Mouse (Mus musculus) forebrain, postnatal 0 days (tissue): ENCODE data around the gene Sec11a. TPM values are rescaled to one million over a fixed set of nuclear protein-coding genes. Genes with fewer than 3 reads are reported as not detected.

Experiments used
- ATAC-seq: fragments of 200-750 bp; cut with Nextera tagmentation; 2 replicates; pipeline ENCODE4 v1.8.0; 2017; ENCODE audit warnings: mild to moderate bottlenecking, moderate library complexity
- DNase-seq: peaks from one replicate; pipeline ENCODE4 v3.0.0-alpha.2; 2015
- H3K27ac ChIP-seq: fragments of 300-500 bp; sonication (generic); 2 replicates; pipeline ENCODE4 v1.5.1; 2014; ENCODE audit warnings: low read depth, mild to moderate bottlenecking, antibody characterized with exemption, low read length, moderate library complexity, mixed read lengths
- H3K27me3 ChIP-seq: fragments of 300-500 bp; sonication (generic); 2 replicates; pipeline ENCODE4 v1.6.1; 2014; ENCODE audit warnings: mild to moderate bottlenecking, low read length, mixed read lengths; ENCODE audit not compliant: insufficient read depth
- H3K36me3 ChIP-seq: fragments of 300-500 bp; sonication (generic); 2 replicates; pipeline ENCODE4 v1.6.1; 2014; ENCODE audit warnings: mild to moderate bottlenecking, moderate library complexity; ENCODE audit not compliant: insufficient read depth
- H3K4me1 ChIP-seq: fragments of 300-500 bp; sonication (generic); 2 replicates; pipeline ENCODE4 v1.6.1; 2014; ENCODE audit warnings: antibody characterized with exemption; ENCODE audit not compliant: insufficient read depth
- H3K4me2 ChIP-seq: fragments of 300-500 bp; sonication (generic); 2 replicates; pipeline ENCODE4 v1.6.1; 2014; ENCODE audit warnings: low read depth, mild to moderate bottlenecking, moderate library complexity
- H3K4me3 ChIP-seq: fragments of 300-500 bp; sonication (generic); 2 replicates; pipeline ENCODE4 v1.5.1; 2014; ENCODE audit warnings: low read depth, low read length, mixed read lengths
- H3K9ac ChIP-seq: fragments of 300-500 bp; sonication (generic); 2 replicates; pipeline ENCODE4 v1.6.1; 2014; ENCODE audit warnings: mild to moderate bottlenecking
- H3K9me3 ChIP-seq: fragments of 300-500 bp; sonication (generic); 2 replicates; pipeline ENCODE4 v1.6.1; 2016; ENCODE audit warnings: low read length
- CTCF ChIP-seq: sonication (generic); IDR thresholded peaks from 2 replicates; pipeline ENCODE4 v1.5.1; 2016; ENCODE audit warnings: antibody characterized with exemption, control low read depth, low read depth
- WGBS: fragments of 180-500 bp; shearing (Covaris S2); extraction: QIAGEN DNeasy Blood & Tissue Kit; methylation state at CpG from one replicate; pipeline ENCODE4 v1.1.7; 2014; 5-methylcytosine and 5-hydroxymethylcytosine counted together
- polyA plus RNA-seq: library from polyadenylated mRNA; unstranded; fragments of >200 nt; fragmentation: Nextera tagmentation; extraction: Ambion mirVana; gene quantifications from 2 replicates; pipeline ENCODE4 v1.2.1, GENCODE M21; 2015
- total RNA-seq: library from RNA; depleted of rRNA; stranded (reverse); fragments of >200 nt; gene quantifications from 2 replicates; pipeline ENCODE4 v1.2.3, GENCODE M21; 2014

Gene Sec11a
- total and polyA plus RNA-seq, 2 experiments from 2014 or later, result 72.5 to 133 TPM

DNA sequence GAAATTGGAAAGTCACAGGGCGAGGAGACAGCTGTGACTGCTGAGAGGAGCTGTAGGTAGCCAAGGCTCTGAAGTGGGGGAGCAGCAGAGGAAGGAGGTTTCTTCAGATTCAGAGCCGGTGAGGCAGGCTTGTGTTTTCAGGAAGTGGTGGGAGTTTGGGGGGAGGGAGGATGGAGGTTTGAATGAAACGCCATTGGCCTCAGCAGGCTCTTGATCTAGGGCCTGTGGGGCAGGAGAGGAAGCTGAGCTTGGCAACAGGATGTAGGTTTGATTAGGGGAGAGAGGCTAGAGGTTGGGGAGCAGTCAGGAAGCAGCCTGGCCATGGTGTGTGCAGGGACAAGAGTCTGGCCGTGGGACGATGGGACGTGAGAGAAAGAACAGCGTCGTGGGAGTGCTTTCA is 82.7 kb downstream of the Sec11a start:
- Histone ChIP-seq H3K4me2 (no peak overlapping the region), H3K9me3 (no peaks in the 10 kb centered on the region), H3K27me3 (no peaks in the 10 kb centered on the region), H3K27ac (no peak overlapping the region), H3K4me3 (no peak overlapping the region), H3K9ac (no peak overlapping the region), H3K4me1 (peaks cover 22% of the 10 kb centered on the region), H3K36me3 (peaks cover 52% of the 10 kb centered on the region)
- ATAC-seq (no peak), DNase-seq (no peak)
- TF ChIP-seq CTCF, result no peak
- WGBS, result 84% methylated on average over 8 of the region's 8 CpGs

DNA sequence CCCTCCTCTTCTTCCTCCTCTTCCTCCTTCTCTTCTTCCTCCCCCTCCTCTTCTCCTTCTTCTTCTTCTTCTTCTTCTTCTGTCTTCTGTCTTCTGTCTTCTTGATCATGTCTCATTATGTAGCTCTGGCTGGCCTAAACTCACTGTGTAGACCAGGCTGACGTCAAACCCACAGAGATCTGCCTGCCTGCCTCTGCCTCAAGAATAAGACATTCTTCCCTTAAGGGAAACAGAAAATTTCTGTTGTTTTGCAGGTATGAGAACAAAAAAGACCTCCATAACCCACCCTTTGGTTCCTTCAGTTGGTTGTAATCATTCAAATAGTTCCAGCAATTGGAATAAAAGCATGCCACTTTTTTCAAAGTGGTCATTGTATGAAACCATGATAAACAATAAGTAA is 83.4 kb downstream of the Sec11a start:
- no peak overlapping the region for H3K9ac ChIP-seq
- peaks cover 47% of the 10 kb centered on the region for H3K36me3 ChIP-seq
- no peak for TF ChIP-seq CTCF
- no peaks in the 10 kb centered on the region for H3K27me3 ChIP-seq
- no peaks in the 10 kb centered on the region for H3K9me3 ChIP-seq
- no peak for DNase-seq
- 77% methylated on average over 1 of the region's 1 CpGs for WGBS
- no peak for ATAC-seq
- H3K4me3 ChIP-seq, result no peak overlapping the region
- no peak overlapping the region for H3K27ac ChIP-seq
- no peak overlapping the region for H3K4me2 ChIP-seq
- peaks cover 22% of the 10 kb centered on the region for H3K4me1 ChIP-seq

DNA sequence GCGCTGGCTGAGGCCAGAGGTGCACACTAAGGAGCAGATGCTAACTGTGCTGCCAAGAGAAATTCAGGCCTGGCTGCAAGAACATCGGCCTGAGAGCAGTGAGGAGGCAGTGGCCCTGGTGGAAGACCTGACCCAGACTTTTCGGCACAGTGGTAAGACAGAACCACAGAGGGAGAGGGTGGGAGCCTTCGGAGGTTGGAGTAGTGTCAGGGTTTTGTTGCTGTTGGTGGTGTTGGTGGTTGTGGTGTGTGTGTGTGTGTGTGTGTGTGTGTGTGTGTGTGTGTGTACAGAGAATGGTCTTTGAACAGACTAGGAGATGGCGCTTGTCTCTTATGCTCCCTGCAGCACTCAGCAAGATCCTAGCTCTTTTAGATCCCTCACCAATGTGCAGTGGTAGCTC is 84.1 kb downstream of the Sec11a start:
- no peaks in the 10 kb centered on the region for H3K9me3 ChIP-seq
- no peak for TF ChIP-seq CTCF
- peak overlapping the region; percentile 24 for H3K4me2 ChIP-seq
- no peak for ATAC-seq
- no peaks in the 10 kb centered on the region for H3K27me3 ChIP-seq
- H3K4me1 ChIP-seq, result peaks cover 22% of the 10 kb centered on the region
- no peak overlapping the region for H3K27ac ChIP-seq
- no peak overlapping the region for H3K4me3 ChIP-seq
- WGBS, result 77% methylated on average over 5 of the region's 5 CpGs
- peaks cover 41% of the 10 kb centered on the region for H3K36me3 ChIP-seq
- DNase-seq, result no peak
- no peak overlapping the region for H3K9ac ChIP-seq

DNA sequence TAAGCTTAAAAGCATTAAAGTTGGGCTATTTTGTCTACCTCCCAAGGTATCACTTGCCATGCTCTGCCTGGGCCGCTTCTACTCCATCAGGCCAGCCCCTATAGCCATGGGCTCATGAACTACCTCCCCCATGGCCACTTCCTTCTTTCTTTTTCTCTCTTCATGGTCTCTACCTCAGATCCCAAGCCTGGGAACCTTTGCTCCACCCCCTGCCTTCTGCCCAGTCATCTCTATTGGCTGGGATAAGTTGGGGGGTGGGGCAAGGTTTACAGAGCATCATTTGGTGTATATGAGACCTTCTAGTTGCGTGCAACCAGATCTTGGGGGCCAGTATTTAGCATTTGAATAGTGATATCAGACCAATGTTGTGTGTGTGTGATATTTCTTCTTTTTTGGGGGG is 85.1 kb downstream of the Sec11a start:
- Histone ChIP-seq H3K27me3 (no peaks in the 10 kb centered on the region), H3K4me2 (peak overlapping the region; percentile 72), H3K4me1 (peaks cover 22% of the 10 kb centered on the region), H3K9me3 (no peaks in the 10 kb centered on the region), H3K36me3 (peaks cover 31% of the 10 kb centered on the region), H3K9ac (no peak overlapping the region), H3K4me3 (no peak overlapping the region), H3K27ac (no peak overlapping the region)
- WGBS, result 80% methylated on average over 2 of the region's 2 CpGs
- no peak for ATAC-seq
- no peak for DNase-seq
- no peak for TF ChIP-seq CTCF

DNA sequence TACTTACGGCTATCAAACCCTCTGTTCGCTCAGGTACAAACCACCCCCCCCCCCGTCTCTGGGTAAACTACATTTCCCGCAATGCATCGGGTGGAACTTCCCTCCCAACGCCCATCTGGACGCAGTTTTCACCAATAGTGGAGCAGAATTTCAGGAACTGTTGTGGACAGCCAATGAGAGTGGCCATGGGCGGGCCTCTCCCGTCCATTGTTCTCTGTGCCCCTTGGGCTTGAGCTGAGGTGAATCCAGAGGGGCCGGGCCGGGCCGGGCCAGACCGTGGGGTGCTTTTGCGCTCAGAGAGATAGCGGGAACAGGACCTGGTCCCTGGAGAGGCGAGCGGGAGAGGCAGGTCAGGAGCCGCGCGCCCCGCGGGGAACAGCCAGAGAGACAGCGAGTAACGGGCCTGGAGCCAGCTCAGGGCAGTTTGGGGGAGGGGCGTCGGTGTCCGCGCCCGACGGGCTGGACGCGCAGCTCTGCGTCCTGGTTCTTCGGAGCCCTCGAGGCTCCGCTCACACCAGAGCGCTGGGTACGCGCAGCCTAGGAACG is 86.8 kb downstream of the Sec11a start, which contains the start of gene Zscan2:
Zscan2 (plus strand) TSS at position 192 of the 546 bp plus-strand sequence.
- Histone ChIP-seq H3K4me1 (peaks cover 22% of the 10 kb centered on the region), H3K9me3 (no peaks in the 10 kb centered on the region), H3K4me3 (peak within 1 kb of the TSS; percentile 86), H3K27ac (peak within 1 kb of the TSS; percentile 90), H3K9ac (peak within 1 kb of the TSS; percentile 99), H3K27me3 (no peaks in the 10 kb centered on the region), H3K4me2 (peak within 1 kb of the TSS; percentile 72), H3K36me3 (peaks cover 15% of the 10 kb centered on the region; the same call in 1 of the 2 replicates)
- WGBS, result 3% methylated on average over 40 of the region's 40 CpGs
- no peak for TF ChIP-seq CTCF
- DNase-seq, result peak; percentile 96
- peak; percentile 99 for ATAC-seq

DNA sequence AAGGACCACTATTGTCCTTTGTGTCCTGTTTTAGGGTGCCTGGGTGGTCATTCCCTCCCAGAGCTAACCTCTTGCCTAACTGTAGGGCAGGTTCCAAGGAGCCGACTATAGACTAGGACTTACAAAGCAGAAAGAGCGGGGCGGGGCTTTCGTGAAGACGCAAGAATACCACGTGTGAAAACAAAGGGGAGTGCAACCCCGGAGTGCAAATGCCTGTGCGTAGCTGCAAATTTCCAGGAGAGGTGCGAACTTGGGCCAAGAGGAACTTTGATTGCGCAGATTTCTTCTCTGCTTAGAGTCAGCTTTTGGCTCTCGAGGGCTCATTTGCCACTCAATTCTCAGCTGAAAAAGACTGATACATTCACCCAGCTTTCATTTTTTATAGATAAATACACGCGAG is 87.4 kb downstream of the Sec11a start:
- Histone ChIP-seq H3K4me2 (peak overlapping the region; percentile 72), H3K9me3 (no peaks in the 10 kb centered on the region), H3K9ac (peak overlapping the region; percentile 99), H3K36me3 (0 out of 2 replicates have a peak, but pooled peaks cover 9% of the 10 kb centered on the region), H3K4me1 (peaks cover 22% of the 10 kb centered on the region), H3K27ac (peak overlapping the region; percentile 21), H3K4me3 (peak overlapping the region; percentile 86), H3K27me3 (no peaks in the 10 kb centered on the region)
- no peak for TF ChIP-seq CTCF
- WGBS, result under 1% methylated on average over 13 of the region's 13 CpGs
- ATAC-seq (peak; percentile 76), DNase-seq (peak; percentile 82)

DNA sequence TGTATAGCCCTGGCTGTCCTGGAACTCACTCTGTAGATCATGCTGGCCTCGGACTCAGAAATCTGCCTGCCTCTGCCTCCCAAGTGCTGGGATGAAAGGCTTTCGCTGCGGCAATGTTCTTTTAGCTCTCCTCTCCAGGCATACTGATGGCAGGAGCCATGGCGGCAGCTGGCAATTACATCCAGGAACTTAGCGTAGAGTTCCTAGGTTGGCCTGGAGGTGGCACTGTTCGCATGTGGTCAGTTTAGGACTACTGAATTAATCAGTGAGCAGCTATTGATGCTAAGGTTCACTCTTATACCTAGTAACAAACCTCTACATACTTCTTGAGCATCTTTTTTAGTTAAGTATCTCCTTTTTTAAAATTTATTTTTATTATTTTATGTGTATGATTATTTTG is 90.4 kb downstream of the Sec11a start:
- Histone ChIP-seq H3K4me1 (peaks cover 11% of the 10 kb centered on the region), H3K9ac (no peak overlapping the region), H3K27me3 (no peaks in the 10 kb centered on the region), H3K4me3 (no peak overlapping the region), H3K36me3 (no peaks in the 10 kb centered on the region), H3K9me3 (no peaks in the 10 kb centered on the region), H3K4me2 (no peak overlapping the region), H3K27ac (no peak overlapping the region)
- TF ChIP-seq CTCF, result peak; percentile 78
- peak; percentile 67 for DNase-seq
- WGBS, result 27% methylated on average over 6 of the region's 6 CpGs
- no peak for ATAC-seq
